Mouse (Mus musculus) brain, embryonic 14.5 days (tissue): Measurements from ENCODE around the gene Timeless.

ENCODE experiments used
- CTCF ChIP-seq: fragments of 200-500 bp; IDR thresholded peaks from 2 replicates; pipeline ENCODE4 v1.5.1; 2012; ENCODE audit warnings: inconsistent platforms, mild to moderate bottlenecking, moderate library complexity, borderline replicate concordance; ENCODE audit not compliant: insufficient read depth, insufficient read length; ENCODE audit errors: extremely low read depth
- POLR2A ChIP-seq: fragments of 200-500 bp; IDR thresholded peaks from 2 replicates; pipeline ENCODE4 v1.6.1; 2012; ENCODE audit warnings: mild to moderate bottlenecking, inconsistent platforms, borderline replicate concordance; ENCODE audit not compliant: poor library complexity, insufficient read depth, insufficient read length, severe bottlenecking; ENCODE audit errors: extremely low read depth

- no peak for TF ChIP-seq POLR2A
- TF ChIP-seq CTCF, result no peak
These were observed 65.4 kb downstream of the Timeless start for GRCm38 (mm10) chr10:128297221-128297620.
